Comparison of ENCODE assay signal across 7 mouse cellular contexts in genomic region chrX:167207741-167208505, GRCm38 (mm10). TPM values are rescaled to one million over a fixed set of nuclear protein-coding genes. Genes with fewer than 3 reads are reported as not detected.
A peak's percentile ranks its signal among the peaks of the same experiment; 100 is the strongest.
DNase-seq lines count a peak whose midpoint lies in the region; ATAC-seq and TF ChIP-seq lines count a peak whose summit lies in the region.

No protein-coding gene starts in this region.

- H3K4me2 ChIP-seq in heart, embryonic 13.5 days: peak overlapping the region; percentile 71
- H3K4me2 ChIP-seq in limb, embryonic 11.5 days (ENCODE audit: low read depth, severe bottlenecking): peak overlapping the region; percentile 42
- H3K4me2 ChIP-seq in midbrain, postnatal 0 days (ENCODE audit: low read depth, low read length, poor library complexity, severe bottlenecking): peak overlapping the region; percentile 58

- H3K27me3 ChIP-seq in heart, embryonic 13.5 days (replicated peaks): 0 out of 2 replicates have a peak, but pooled peaks cover 7% of the 10 kb centered on the region
- peaks cover 21% of the 10 kb centered on the region for H3K27me3 ChIP-seq in limb, embryonic 11.5 days (ENCODE audit: control insufficient read depth, insufficient read depth, low read length)
- no peaks in the 10 kb centered on the region for H3K27me3 ChIP-seq in midbrain, postnatal 0 days (ENCODE audit: insufficient read depth, low read length)

- DNase-seq in right cerebral cortex, postnatal 4 days: peak; percentile 34
- no peak for DNase-seq in right cerebral cortex, adult 2 months (ENCODE audit: low spot score in 2 of 2)
- peak; percentile 44 to 50 for DNase-seq in cerebellum, postnatal 14 days
- DNase-seq in limb, embryonic 11.5 days (ENCODE audit: low spot score): peak; percentile 33
- DNase-seq in midbrain, postnatal 0 days (ENCODE audit: low spot score): no peak
- no peak for DNase-seq in urinary bladder, postnatal 10 days (ENCODE audit: low spot score)

- H3K4me1 ChIP-seq in heart, embryonic 13.5 days: peaks cover 24% of the 10 kb centered on the region
- no peaks in the 10 kb centered on the region for H3K4me1 ChIP-seq in limb, embryonic 11.5 days (ENCODE audit: control insufficient read depth, insufficient read depth, low read length)
- H3K4me1 ChIP-seq in midbrain, postnatal 0 days (ENCODE audit: insufficient read depth, low read length): no peaks in the 10 kb centered on the region

- peak overlapping the region; percentile 71 for H3K4me3 ChIP-seq in heart, embryonic 13.5 days
- H3K4me3 ChIP-seq in limb, embryonic 11.5 days (ENCODE audit: low read depth, low read length): peak overlapping the region; percentile 37
- peak overlapping the region; percentile 56 for H3K4me3 ChIP-seq in midbrain, postnatal 0 days (ENCODE audit: low read depth, low read length)

- 19% methylated on average over 25 of the region's 25 CpGs for WGBS in heart, embryonic 13.5 days
- WGBS in limb, embryonic 11.5 days: 24% methylated on average over 24 of the region's 25 CpGs
- 20% methylated on average over 25 of the region's 25 CpGs for WGBS in midbrain, postnatal 0 days

- H3K9ac ChIP-seq in heart, embryonic 13.5 days: peak overlapping the region; percentile 94
- peak overlapping the region; percentile 59 for H3K9ac ChIP-seq in limb, embryonic 11.5 days (ENCODE audit: low read length)
- H3K9ac ChIP-seq in midbrain, postnatal 0 days (replicated peaks; ENCODE audit: low read length, poor library complexity, severe bottlenecking): peak overlapping the region; percentile 88

- H3K27ac ChIP-seq in heart, embryonic 13.5 days (replicated peaks): peak overlapping the region; percentile 95
- H3K27ac ChIP-seq in limb, embryonic 11.5 days (replicated peaks; ENCODE audit: low read depth, low read length): 0 out of 2 replicates have a peak overlapping the region, but pooled peaks have one; percentile 2
- peak overlapping the region; percentile 89 for H3K27ac ChIP-seq in midbrain, postnatal 0 days (ENCODE audit: low read depth, low read length)

- TF ChIP-seq CTCF in midbrain, postnatal 0 days (IDR thresholded peaks at IDR 0.05): no peak

- no peaks in the 10 kb centered on the region for H3K9me3 ChIP-seq in heart, embryonic 13.5 days
- no peaks in the 10 kb centered on the region for H3K9me3 ChIP-seq in limb, embryonic 11.5 days (ENCODE audit: control insufficient read depth, low read length)
- H3K9me3 ChIP-seq in midbrain, postnatal 0 days (ENCODE audit: low read length): no peaks in the 10 kb centered on the region

- ATAC-seq in heart, embryonic 13.5 days (ENCODE audit: extremely low read depth, insufficient number of reproducible peaks, low FRiP score, low TSS enrichment): no peak
- no peak for ATAC-seq in limb, embryonic 11.5 days (ENCODE audit: insufficient number of reproducible peaks, low FRiP score, low TSS enrichment, low read depth)
- no peak for ATAC-seq in midbrain, postnatal 0 days (ENCODE audit: low FRiP score)

- peaks cover 9% of the 10 kb centered on the region for H3K36me3 ChIP-seq in heart, embryonic 13.5 days
- H3K36me3 ChIP-seq in limb, embryonic 11.5 days (ENCODE audit: control insufficient read depth, insufficient read depth, low read length): no peaks in the 10 kb centered on the region
- H3K36me3 ChIP-seq in midbrain, postnatal 0 days (ENCODE audit: insufficient read depth, low read length): no peaks in the 10 kb centered on the region

RNA-seq across cellular contexts. Expression of gene Tmsb4x, which starts 1.2 kb away (rescaled TPM):
- 3,022 and 3,158 TPM in 2 replicates for polyA plus RNA-seq in heart, embryonic 13.5 days (2015; fragmentation: Nextera tagmentation; extraction: Ambion mirVana)
- 1,267 and 1,325 TPM in 2 replicates for polyA plus RNA-seq in limb, embryonic 11.5 days (2014; fragmentation: Nextera tagmentation; extraction: Ambion mirVana)
- 1,032 and 1,416 TPM in 2 replicates for total RNA-seq in midbrain, postnatal 0 days (2014; rRNA removed)
- 4,228 and 4,382 TPM in 2 replicates for polyA plus RNA-seq in midbrain, postnatal 0 days (2015; fragmentation: Nextera tagmentation; extraction: Ambion mirVana)

RNA-seq across cellular contexts. Expression of gene Tlr8, which starts 56.2 kb away (rescaled TPM):
- polyA plus RNA-seq in heart, embryonic 13.5 days (2015; fragmentation: Nextera tagmentation; extraction: Ambion mirVana): 0.24 and 0.57 TPM in 2 replicates
- 0.07 and 0.11 TPM in 2 replicates for polyA plus RNA-seq in limb, embryonic 11.5 days (2014; fragmentation: Nextera tagmentation; extraction: Ambion mirVana)
- total RNA-seq in midbrain, postnatal 0 days (2014; rRNA removed): 0.11 TPM in 1 of 2 replicates, not detected in the other
- polyA plus RNA-seq in midbrain, postnatal 0 days (2015; fragmentation: Nextera tagmentation; extraction: Ambion mirVana): 0.05 TPM in 1 of 2 replicates, not detected in the other

Comparison
In these comparisons a context has a peak if more than half of its experiments do, and no peak if none do; other contexts are left out.
1. DNase-seq: peak in right cerebral cortex, postnatal 4 days (single experiment), cerebellum, postnatal 14 days (2 of 2) and limb, embryonic 11.5 days (single experiment); none in right cerebral cortex, adult 2 months (0 of 2), midbrain, postnatal 0 days (single experiment) and urinary bladder, postnatal 10 days (single experiment).
2. H3K27ac ChIP-seq: peak in every context shown above with its lines; median percentile 95 in heart, embryonic 13.5 days; 89 in midbrain, postnatal 0 days; 2 in limb, embryonic 11.5 days.
3. Peak in every context shown above with its lines, with median percentiles within 50 percentile points of each other: H3K4me2 ChIP-seq, H3K4me3 ChIP-seq and H3K9ac ChIP-seq.